16 mouse cellular contexts compared by ENCODE assay signal in the genomic region with DNA sequence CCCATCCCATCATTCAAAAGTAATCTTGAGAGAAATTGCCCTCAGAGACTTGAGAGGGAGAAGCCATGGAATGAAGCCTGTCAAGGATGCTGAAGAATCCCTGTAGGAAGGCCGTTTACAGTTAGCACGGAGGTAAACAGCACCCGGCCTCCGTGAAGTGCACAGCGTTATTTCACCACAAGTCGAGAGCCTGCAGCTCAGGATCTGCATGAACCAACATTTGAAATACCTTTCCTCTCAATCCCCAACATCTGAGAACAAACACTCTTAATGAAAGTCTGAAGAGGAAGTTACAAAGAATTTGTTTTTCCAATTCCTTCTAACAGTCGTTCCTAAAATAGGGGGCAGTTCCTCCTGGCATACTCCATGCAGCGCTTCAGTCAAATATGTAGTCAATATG. TPM values are rescaled to one million over a fixed set of nuclear protein-coding genes. Genes with fewer than 3 reads are reported as not detected.
"Had no signal": no experiment of that assay in that cellular context is flagged by ENCODE, and none has a peak within 500 bp of the region (broad histone marks: within the 10 kb centered on the region; RNA-seq: fewer than 3 reads in every experiment).

No protein-coding gene starts in this region.

- H3K9me3 ChIP-seq: kidney, embryonic 15.5 days; limb, embryonic 15.5 days; liver, embryonic 12.5 days; midbrain, embryonic 10.5 days; neural tube, embryonic 13.5 days; stomach, embryonic 15.5 days had no signal

- H3K4me2 ChIP-seq: kidney, embryonic 15.5 days; limb, embryonic 15.5 days; liver, embryonic 12.5 days; neural tube, embryonic 13.5 days; stomach, embryonic 15.5 days had no signal

- H3K27ac ChIP-seq: kidney, embryonic 15.5 days; limb, embryonic 15.5 days; liver, embryonic 12.5 days; midbrain, embryonic 10.5 days; neural tube, embryonic 13.5 days; stomach, embryonic 15.5 days had no signal

- H3K36me3 ChIP-seq: kidney, embryonic 15.5 days; limb, embryonic 15.5 days; liver, embryonic 12.5 days; midbrain, embryonic 10.5 days; neural tube, embryonic 13.5 days; stomach, embryonic 15.5 days had no signal

- H3K9ac ChIP-seq: kidney, embryonic 15.5 days; limb, embryonic 15.5 days; liver, embryonic 12.5 days; neural tube, embryonic 13.5 days; stomach, embryonic 15.5 days had no signal

- ATAC-seq: liver, embryonic 12.5 days had no signal

- H3K4me1 ChIP-seq: liver, embryonic 12.5 days; midbrain, embryonic 10.5 days; stomach, embryonic 15.5 days had no signal

- H3K27me3 ChIP-seq: kidney, embryonic 15.5 days; limb, embryonic 15.5 days; liver, embryonic 12.5 days; neural tube, embryonic 13.5 days; stomach, embryonic 15.5 days had no signal

- DNase-seq: kidney, adult 11 months; kidney, postnatal 25 days; layer of hippocampus, adult 9-11 months; layer of hippocampus, postnatal 36 days; midbrain, embryonic 14.5 days; retina, postnatal 1 day; right cerebral cortex, postnatal 4 days; thymus, adult 2 months; thymus, postnatal 36 days had no signal

- H3K4me3 ChIP-seq: kidney, embryonic 15.5 days; limb, embryonic 15.5 days; liver, embryonic 12.5 days; midbrain, embryonic 10.5 days; neural tube, embryonic 13.5 days; stomach, embryonic 15.5 days had no signal

RNA-seq across cellular contexts. Expression of a gene that starts 33.9 kb away (rescaled TPM):
- total RNA-seq: layer of hippocampus, postnatal 36 days; megakaryocyte, adult 5-6 weeks had no signal
- polyA plus RNA-seq: midbrain, embryonic 14.5 days had no signal
